Mouse (Mus musculus) limb, embryonic 11.5 days (tissue): ENCODE data around the gene Rpl23. TPM values are rescaled to one million over a fixed set of nuclear protein-coding genes. Genes with fewer than 3 reads are reported as not detected.
A peak's percentile ranks its signal among the peaks of the same experiment; 100 is the strongest.
"Not testable (repeated sequence)": the region's sequence is repeated elsewhere in the genome, so short reads cannot be mapped to it uniquely, and the experiment has no call there.

Source experiments
- ATAC-seq: fragments of 200-750 bp; cut with Nextera tagmentation; 2 replicates; pipeline ENCODE4 v1.8.0; 2017; ENCODE audit warnings: low read depth; ENCODE audit not compliant: insufficient number of reproducible peaks, low FRiP score, low TSS enrichment
- DNase-seq: peaks from one replicate; pipeline ENCODE4 v3.0.0-alpha.2; 2015; ENCODE audit warnings: low spot score
- H3K27ac ChIP-seq: fragments of 300-500 bp; sonication (generic); replicated peaks from 2 replicates; pipeline ENCODE4 v1.5.1; 2014; ENCODE audit warnings: low read depth, mild to moderate bottlenecking, low read length
- H3K27me3 ChIP-seq: fragments of 300-500 bp; sonication (generic); 2 replicates; pipeline ENCODE4 v1.6.1; 2014; ENCODE audit warnings: mild to moderate bottlenecking, low read length, mixed read lengths; ENCODE audit not compliant: control insufficient read depth, insufficient read depth
- H3K36me3 ChIP-seq: fragments of 300-500 bp; sonication (generic); 2 replicates; pipeline ENCODE4 v1.6.1; 2014; ENCODE audit warnings: mild to moderate bottlenecking, low read length, moderate library complexity, mixed read lengths; ENCODE audit not compliant: control insufficient read depth, insufficient read depth
- H3K4me1 ChIP-seq: fragments of 300-500 bp; sonication (generic); 2 replicates; pipeline ENCODE4 v1.6.1; 2014; ENCODE audit warnings: low read length, mixed read lengths; ENCODE audit not compliant: control insufficient read depth, insufficient read depth
- H3K4me2 ChIP-seq: fragments of 300-500 bp; sonication (generic); 2 replicates; pipeline ENCODE4 v1.6.1; 2014; ENCODE audit warnings: low read depth, mild to moderate bottlenecking, moderate library complexity; ENCODE audit not compliant: severe bottlenecking
- H3K4me3 ChIP-seq: fragments of 300-500 bp; sonication (generic); 2 replicates; pipeline ENCODE4 v1.5.1; 2014; ENCODE audit warnings: low read depth, low read length
- H3K9ac ChIP-seq: fragments of 300-500 bp; sonication (generic); 2 replicates; pipeline ENCODE4 v1.6.1; 2014; ENCODE audit warnings: mild to moderate bottlenecking, low read length
- H3K9me3 ChIP-seq: fragments of 300-500 bp; sonication (generic); 2 replicates; pipeline ENCODE4 v1.6.1; 2016; ENCODE audit warnings: low read length; ENCODE audit not compliant: control insufficient read depth
- WGBS: fragments of 180-500 bp; shearing (Covaris S2); extraction: QIAGEN DNeasy Blood & Tissue Kit; methylation state at CpG from one replicate; pipeline ENCODE4 v1.1.7; 2014; 5-methylcytosine and 5-hydroxymethylcytosine counted together
- polyA plus RNA-seq: library from polyadenylated mRNA; unstranded; fragments of >200 nt; fragmentation: Nextera tagmentation; extraction: Ambion mirVana; gene quantifications from 2 replicates; pipeline ENCODE4 v1.2.1, GENCODE M21; 2014

The Rpl23 gene
- polyA plus RNA-seq, 1 experiment from 2014 or later = 576 TPM

DNA sequence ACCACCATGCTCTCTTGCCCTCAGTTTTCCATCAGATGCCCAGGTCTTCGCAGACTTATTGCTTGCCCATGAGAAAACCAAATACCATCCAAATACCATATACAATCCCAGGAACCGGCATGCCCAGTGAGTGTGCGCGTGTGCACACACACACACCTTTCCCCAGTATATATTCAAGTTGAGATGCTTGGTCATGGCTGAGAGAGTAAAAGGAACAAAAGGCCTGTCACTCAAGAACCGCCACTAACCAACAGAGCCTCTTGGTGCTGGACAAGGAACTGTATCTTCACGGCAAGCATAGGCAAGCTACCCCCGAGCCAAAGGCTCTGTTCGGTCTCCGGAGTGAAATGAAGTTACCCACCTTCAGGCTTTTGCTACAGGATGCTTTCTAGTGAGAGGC is 39.6 kb downstream of the Rpl23 start:
- no peak for DNase-seq
- H3K4me2 ChIP-seq = no peak overlapping the region
- H3K27me3 ChIP-seq = no peaks in the 10 kb centered on the region
- no peak overlapping the region for H3K27ac ChIP-seq
- H3K9me3 ChIP-seq = no peaks in the 10 kb centered on the region
- peaks cover 5% of the 10 kb centered on the region for H3K36me3 ChIP-seq
- no peak overlapping the region for H3K9ac ChIP-seq
- peaks cover 7% of the 10 kb centered on the region for H3K4me1 ChIP-seq
- ATAC-seq = no peak
- 92% methylated on average over 9 of the region's 9 CpGs for WGBS
- no peak overlapping the region for H3K4me3 ChIP-seq

DNA sequence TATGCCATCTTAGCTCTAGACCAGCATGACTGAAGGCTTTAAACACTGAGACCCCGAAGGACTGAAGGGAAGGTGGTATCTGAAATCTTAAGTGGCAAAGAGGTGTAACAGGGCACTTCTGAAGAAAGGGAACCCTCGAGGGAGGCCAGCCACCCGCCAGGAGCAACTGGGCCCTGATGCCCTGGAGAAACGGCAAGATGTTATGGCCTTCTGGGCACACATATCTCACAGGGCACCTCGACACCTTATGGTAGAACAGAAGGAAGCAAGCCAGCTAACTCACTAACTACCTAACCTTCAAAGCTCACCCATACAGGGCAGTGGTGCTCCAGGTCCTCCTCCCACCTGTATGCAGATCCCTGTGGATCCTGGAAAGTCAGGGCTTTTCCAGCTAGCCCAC is 40.1 kb downstream of the Rpl23 start:
- no peak overlapping the region for H3K4me3 ChIP-seq
- no peaks in the 10 kb centered on the region for H3K9me3 ChIP-seq
- H3K27ac ChIP-seq = no peak overlapping the region
- no peak overlapping the region for H3K9ac ChIP-seq
- H3K4me1 ChIP-seq = peaks cover 7% of the 10 kb centered on the region
- DNase-seq = no peak
- no peak for ATAC-seq
- 88% methylated on average over 5 of the region's 5 CpGs for WGBS
- H3K4me2 ChIP-seq = no peak overlapping the region
- no peaks in the 10 kb centered on the region for H3K27me3 ChIP-seq
- peaks cover 5% of the 10 kb centered on the region for H3K36me3 ChIP-seq

DNA sequence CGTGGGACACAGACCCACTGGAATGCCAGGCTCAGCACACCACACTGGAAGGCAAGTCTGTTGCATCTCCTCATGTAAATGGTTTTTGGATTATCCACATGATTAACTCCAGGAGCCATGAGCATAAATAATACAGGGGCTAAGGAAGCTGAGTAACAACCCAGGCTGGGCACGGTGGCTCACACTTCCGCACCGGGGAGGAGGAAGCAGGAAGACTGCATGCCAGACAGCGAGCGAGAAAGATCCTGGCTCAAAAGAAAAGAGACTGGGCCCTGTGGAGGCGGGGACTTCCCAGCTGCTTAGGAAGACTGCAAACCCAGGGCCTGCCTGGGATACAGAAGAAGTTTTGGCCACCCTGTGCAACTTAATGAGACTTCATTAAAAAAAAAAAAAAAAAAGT is 42.0 kb downstream of the Rpl23 start:
- no peaks in the 10 kb centered on the region for H3K27me3 ChIP-seq
- H3K27ac ChIP-seq = no peak overlapping the region
- H3K9me3 ChIP-seq = no peaks in the 10 kb centered on the region
- peaks cover 2% of the 10 kb centered on the region; the same call in 1 of the 2 replicates for H3K36me3 ChIP-seq
- no peak overlapping the region for H3K9ac ChIP-seq
- WGBS = 49% methylated on average over 7 of the region's 7 CpGs
- no peak for ATAC-seq
- H3K4me2 ChIP-seq = no peak overlapping the region
- no peak for DNase-seq
- H3K4me3 ChIP-seq = no peak overlapping the region
- peaks cover 7% of the 10 kb centered on the region for H3K4me1 ChIP-seq

DNA sequence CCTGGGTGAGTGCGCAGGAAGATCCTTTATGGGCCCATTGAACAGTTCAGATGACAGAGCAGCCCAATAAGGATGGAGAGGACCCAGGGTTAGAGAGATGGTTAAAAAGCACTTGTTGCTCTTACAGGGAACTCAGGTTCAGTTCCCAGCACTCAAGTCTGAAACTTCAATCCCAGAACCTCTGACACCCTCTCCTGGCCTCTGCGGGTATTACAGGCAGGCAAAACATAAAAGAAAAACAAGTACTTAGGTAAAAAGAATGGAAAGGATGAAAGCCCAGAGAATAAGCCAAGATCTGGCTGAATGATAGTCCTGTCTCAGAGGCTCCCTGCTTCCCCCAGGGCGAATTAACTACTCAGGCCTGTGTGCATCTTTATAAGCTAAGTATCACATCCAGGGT is 43.1 kb downstream of the Rpl23 start:
- Histone ChIP-seq H3K4me3 (no peak overlapping the region), H3K9ac (no peak overlapping the region), H3K9me3 (no peaks in the 10 kb centered on the region), H3K27ac (no peak overlapping the region), H3K4me2 (no peak overlapping the region), H3K4me1 (peaks cover 9% of the 10 kb centered on the region), H3K27me3 (no peaks in the 10 kb centered on the region), H3K36me3 (peaks cover 2% of the 10 kb centered on the region; the same call in 1 of the 2 replicates)
- DNase-seq (no peak), ATAC-seq (no peak)
- WGBS = 86% methylated on average over 3 of the region's 3 CpGs

DNA sequence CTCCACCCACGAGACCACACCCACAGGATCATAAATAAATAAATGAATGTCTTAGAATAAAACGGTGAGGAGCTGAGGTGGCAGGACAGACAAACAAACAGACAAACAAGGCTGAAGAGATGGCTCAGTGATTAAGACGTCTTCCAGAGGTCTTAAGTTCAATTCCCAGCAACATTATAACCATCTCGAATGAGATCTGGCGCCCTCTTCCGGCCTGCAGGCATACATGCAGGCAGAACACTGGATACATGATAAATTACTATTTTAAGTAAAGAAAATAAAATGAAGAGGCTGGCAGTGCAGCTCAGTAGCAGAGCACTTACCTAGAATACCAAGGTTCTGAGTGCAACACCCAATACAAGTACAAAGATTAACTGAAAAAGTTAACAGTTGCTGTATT is 43.5 kb downstream of the Rpl23 start:
- Histone ChIP-seq H3K4me1 (peaks cover 12% of the 10 kb centered on the region), H3K9ac (no peak overlapping the region), H3K36me3 (peaks cover 2% of the 10 kb centered on the region; the same call in 1 of the 2 replicates), H3K4me2 (no peak overlapping the region), H3K27me3 (no peaks in the 10 kb centered on the region), H3K9me3 (no peaks in the 10 kb centered on the region), H3K27ac (no peak overlapping the region), H3K4me3 (no peak overlapping the region)
- no peak for ATAC-seq
- no peak for DNase-seq
- WGBS = 68% methylated on average over 6 of the region's 6 CpGs

DNA sequence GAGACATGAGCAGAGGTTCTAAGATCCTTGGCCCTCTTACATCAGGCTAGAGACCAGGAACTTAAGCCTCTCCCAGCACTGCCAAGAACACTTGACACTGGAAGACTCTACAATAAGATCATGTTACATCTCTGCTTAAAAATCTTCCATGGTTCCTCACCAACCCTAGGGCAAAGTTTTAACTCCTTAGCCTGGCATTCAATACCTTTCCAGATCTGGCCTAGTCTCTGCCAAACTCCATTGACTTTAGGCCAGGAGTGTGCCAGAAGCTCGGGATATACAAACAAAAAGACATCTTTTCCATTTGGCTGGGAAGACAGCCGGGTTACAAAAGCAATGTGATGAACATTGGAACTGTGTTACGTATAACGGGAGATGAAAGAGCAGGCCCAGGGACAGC is 44.6 kb downstream of the Rpl23 start:
- Histone ChIP-seq H3K4me1 (peaks cover 9% of the 10 kb centered on the region; the same call in 1 of the 2 replicates), H3K27me3 (no peaks in the 10 kb centered on the region), H3K36me3 (peaks cover 2% of the 10 kb centered on the region; the same call in 1 of the 2 replicates), H3K27ac (no peak overlapping the region), H3K9ac (no peak overlapping the region), H3K4me3 (no peak overlapping the region), H3K9me3 (no peaks in the 10 kb centered on the region), H3K4me2 (no peak overlapping the region)
- DNase-seq = no peak
- 83% methylated on average over 4 of the region's 4 CpGs for WGBS
- ATAC-seq = no peak

DNA sequence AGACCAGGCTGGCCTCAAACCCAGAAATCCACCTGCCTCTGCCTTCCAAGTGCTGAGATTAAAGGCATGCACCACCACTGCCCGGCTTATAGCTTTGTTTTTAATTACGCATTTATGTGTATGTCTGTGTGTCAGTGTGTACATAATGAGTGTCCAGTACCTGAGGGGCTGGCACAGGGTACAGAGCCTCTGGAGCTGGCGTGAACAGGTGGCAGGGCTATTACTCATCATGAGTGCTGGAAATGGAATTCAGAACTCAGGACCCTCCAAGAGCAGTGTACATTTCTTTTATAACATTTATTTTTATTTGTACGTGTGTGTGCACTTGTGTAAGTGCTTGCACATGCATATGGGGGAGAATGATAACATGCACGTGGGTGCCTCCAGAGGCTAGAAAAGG is 45.6 kb downstream of the Rpl23 start:
- Histone ChIP-seq H3K9ac (no peak overlapping the region), H3K9me3 (no peaks in the 10 kb centered on the region), H3K27ac (no peak overlapping the region), H3K4me1 (peaks cover 9% of the 10 kb centered on the region; the same call in 1 of the 2 replicates), H3K4me3 (no peak overlapping the region), H3K4me2 (no peak overlapping the region), H3K36me3 (peaks cover 2% of the 10 kb centered on the region; the same call in 1 of the 2 replicates), H3K27me3 (no peaks in the 10 kb centered on the region)
- WGBS = 93% methylated on average over 5 of the region's 5 CpGs
- DNase-seq (no peak), ATAC-seq (no peak)

DNA sequence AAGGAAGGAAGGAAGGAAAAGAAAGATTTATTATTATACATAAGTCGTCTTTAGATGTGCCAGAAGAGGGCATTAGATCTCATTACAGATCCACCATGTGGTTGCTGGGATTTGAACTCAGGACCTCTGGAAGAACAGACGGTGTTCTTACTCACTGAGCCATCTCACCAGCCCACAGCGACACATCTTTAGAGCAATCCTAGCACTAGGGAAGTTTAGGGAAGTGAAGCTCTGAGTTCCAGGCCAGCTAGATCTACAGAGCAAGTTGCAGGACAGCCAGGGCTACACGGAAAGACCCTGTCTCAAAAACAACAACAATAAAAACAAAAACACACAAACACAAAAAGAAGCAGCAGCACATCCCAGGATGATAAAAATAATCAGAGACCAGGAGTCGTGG is 47.4 kb downstream of the Rpl23 start:
- H3K9me3 ChIP-seq, H3K27me3 ChIP-seq, H3K4me2 ChIP-seq, ATAC-seq, H3K4me1 ChIP-seq, H3K4me3 ChIP-seq, DNase-seq, H3K36me3 ChIP-seq, H3K27ac ChIP-seq, H3K9ac ChIP-seq: not testable (repeated sequence)
- 88% methylated on average over 5 of the region's 5 CpGs for whole genome bisulfite sequencing

DNA sequence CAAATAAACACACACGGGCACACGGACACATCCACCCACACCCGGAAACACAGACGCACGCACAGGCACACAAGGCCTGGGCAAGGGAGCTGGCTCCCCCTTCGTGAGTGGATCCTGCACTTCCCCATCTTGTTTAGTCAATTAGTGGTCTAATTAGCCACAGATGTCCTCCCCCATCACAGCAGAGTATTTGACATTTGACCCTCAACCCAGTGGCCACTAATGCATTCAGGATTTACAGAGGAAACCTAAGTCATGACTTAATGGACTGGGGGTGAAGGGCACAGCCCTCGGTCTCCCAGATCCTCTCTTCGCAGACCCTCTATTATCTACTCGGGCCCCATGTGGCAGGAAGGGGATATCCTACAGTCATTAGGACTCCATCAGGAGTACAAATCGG is 48.5 kb downstream of the Rpl23 start:
- Histone ChIP-seq H3K4me3 (no peak overlapping the region), H3K9ac (no peak overlapping the region), H3K27me3 (no peaks in the 10 kb centered on the region), H3K36me3 (peaks cover under 1% of the 10 kb centered on the region; the same call in 1 of the 2 replicates), H3K4me1 (peaks cover 9% of the 10 kb centered on the region; the same call in 1 of the 2 replicates), H3K27ac (no peak overlapping the region), H3K9me3 (no peaks in the 10 kb centered on the region), H3K4me2 (no peak overlapping the region)
- peak; percentile 54 for DNase-seq
- WGBS = 11% methylated on average over 10 of the region's 10 CpGs
- no peak for ATAC-seq
